Mouse (Mus musculus): ENCODE results near the gene Pex5l. TPM values are rescaled to one million over a fixed set of nuclear protein-coding genes. Genes with fewer than 3 reads are reported as not detected.

Gene Pex5l
- polyA plus RNA-seq, 1 experiment from 2014 or later: 0.47 TPM

DNA sequence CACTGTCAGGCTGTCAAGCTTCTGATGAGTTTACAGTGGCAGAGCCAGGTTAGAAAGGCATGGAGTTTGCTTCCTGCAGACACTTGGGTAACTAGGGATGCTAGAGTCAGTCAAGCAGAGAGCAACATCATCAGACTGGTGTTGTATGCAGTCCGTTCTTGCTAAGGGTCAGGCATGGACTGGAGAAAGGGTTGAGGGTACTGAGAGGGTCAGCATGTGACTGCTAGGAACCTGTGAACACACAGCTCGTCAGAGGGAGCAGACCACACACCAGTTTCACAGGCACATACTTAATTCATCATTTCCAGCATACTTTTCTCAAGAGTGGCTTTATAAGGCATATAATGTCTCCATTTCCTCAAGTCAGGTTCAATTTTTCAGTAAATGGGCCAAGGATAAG lies 53.6 kb downstream of the Pex5l start:
- 56% methylated on average over 2 of the region's 2 CpGs for WGBS
- Histone ChIP-seq H3K27me3 (no peaks in the 10 kb centered on the region), H3K36me3 (no peaks in the 10 kb centered on the region), H3K9me3 (no peaks in the 10 kb centered on the region), H3K4me2 (no peak overlapping the region), H3K4me3 (no peak overlapping the region), H3K9ac (no peak overlapping the region), H3K27ac (no peak overlapping the region), H3K4me1 (no peaks in the 10 kb centered on the region)
- no peak for ATAC-seq (ENCODE audit: insufficient number of reproducible peaks, low FRiP score, low TSS enrichment, low read depth)

DNA sequence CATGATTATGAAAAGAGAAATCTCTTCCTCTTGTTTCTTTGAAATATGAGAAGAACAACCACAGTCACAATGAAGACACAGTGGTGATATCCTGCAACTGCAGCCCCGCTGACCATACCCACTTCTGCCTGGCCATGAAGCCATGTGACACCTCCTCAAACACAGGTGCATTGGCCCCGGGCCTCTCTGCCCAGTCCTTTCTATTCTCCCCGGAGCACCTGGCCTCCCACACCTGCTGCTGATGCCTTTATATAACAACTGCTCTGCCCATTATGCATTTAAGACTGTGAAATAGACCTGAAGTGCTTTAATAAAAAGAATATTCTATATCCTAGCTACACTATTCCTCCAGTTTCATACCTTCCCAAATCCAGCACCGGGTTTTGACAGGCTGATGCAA lies 54.8 kb downstream of the Pex5l start:
- H3K9ac ChIP-seq: no peak overlapping the region
- H3K4me3 ChIP-seq: no peak overlapping the region
- H3K9me3 ChIP-seq: no peaks in the 10 kb centered on the region
- H3K27me3 ChIP-seq: no peaks in the 10 kb centered on the region
- no peak overlapping the region for H3K4me2 ChIP-seq
- H3K36me3 ChIP-seq: no peaks in the 10 kb centered on the region
- ATAC-seq (ENCODE audit: insufficient number of reproducible peaks, low FRiP score, low TSS enrichment, low read depth): no peak
- H3K4me1 ChIP-seq: no peaks in the 10 kb centered on the region
- H3K27ac ChIP-seq: no peak overlapping the region
- 68% methylated on average over 4 of the region's 4 CpGs for WGBS

DNA sequence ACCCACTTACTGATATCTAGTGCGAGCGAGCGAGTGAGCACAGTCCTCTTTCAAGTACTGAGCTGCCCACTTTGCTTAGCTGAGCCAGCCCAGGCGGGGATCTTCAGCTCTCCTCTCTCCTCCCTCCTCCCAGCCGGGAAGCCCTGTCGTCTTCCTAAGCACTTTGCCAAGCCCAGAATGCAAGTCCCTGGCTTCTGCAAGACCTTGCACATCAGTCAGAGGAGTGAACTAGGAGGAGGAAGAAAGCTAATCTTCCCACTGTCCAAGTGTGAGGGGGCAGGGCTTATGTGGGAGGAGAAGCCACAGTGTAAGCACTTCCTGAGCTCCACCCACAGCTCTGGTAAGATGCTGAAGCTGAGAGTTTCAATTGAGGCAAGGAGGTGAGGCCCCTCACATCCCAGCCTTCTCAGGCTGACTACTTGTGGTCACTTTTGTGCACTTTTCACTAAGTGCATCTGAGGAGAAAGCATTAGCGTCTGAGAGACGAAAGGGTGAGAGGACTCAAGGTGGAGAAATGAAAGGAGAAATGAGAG lies 60.2 kb downstream of the Pex5l start:
- Histone ChIP-seq H3K36me3 (no peaks in the 10 kb centered on the region), H3K4me1 (no peaks in the 10 kb centered on the region), H3K27ac (no peak overlapping the region), H3K9ac (no peak overlapping the region), H3K27me3 (no peaks in the 10 kb centered on the region), H3K4me3 (no peak overlapping the region), H3K9me3 (no peaks in the 10 kb centered on the region), H3K4me2 (no peak overlapping the region)
- no peak for ATAC-seq (ENCODE audit: insufficient number of reproducible peaks, low FRiP score, low TSS enrichment, low read depth)
- WGBS: 23% methylated on average over 8 of the region's 8 CpGs

DNA sequence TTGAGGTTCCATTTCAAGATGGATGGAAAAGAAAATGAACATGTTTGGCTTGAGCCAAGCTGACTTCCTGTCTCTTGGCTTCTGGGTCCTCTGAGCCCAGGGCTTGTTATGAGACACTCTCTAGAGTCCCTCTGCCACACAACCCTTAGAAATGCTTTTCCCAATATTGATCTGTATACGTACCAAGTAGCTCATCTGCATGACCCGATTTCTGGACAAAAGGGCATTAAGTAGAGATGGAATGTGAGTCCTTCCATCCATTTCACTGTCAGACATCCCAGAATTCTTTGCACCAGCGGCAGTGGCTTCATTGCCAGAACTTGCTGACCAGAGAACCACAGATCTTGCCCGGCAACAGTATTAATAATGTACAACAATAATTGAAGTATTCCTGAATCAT lies 61.3 kb downstream of the Pex5l start:
- ATAC-seq (ENCODE audit: insufficient number of reproducible peaks, low FRiP score, low TSS enrichment, low read depth): no peak
- Histone ChIP-seq H3K27me3 (no peaks in the 10 kb centered on the region), H3K9me3 (no peaks in the 10 kb centered on the region), H3K36me3 (no peaks in the 10 kb centered on the region), H3K4me3 (no peak overlapping the region), H3K4me1 (no peaks in the 10 kb centered on the region), H3K4me2 (no peak overlapping the region), H3K27ac (no peak overlapping the region), H3K9ac (no peak overlapping the region)
- 92% methylated on average over 4 of the region's 4 CpGs for WGBS

DNA sequence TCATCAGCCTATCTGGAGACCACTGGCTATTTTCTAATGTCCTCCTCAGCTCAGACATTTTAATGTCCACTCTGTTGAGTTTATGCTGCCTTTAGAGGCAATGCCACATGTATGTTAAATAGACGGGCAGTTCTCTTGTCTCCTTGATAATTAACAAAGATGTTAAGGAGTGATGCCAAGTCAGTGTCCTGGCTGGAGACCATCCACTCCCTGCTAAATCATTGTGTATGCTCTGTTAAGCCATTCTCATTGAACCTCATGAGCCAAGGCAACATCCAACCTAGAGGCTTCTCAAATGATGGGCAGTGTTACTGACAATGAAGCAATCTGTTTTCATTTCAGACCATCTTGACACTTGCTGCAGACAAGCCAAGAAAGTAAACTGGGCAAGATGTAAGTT lies 63.4 kb downstream of the Pex5l start:
- WGBS: 85% methylated on average over 1 of the region's 1 CpGs
- ATAC-seq (ENCODE audit: insufficient number of reproducible peaks, low FRiP score, low TSS enrichment, low read depth): no peak
- no peak overlapping the region for H3K9ac ChIP-seq

DNA sequence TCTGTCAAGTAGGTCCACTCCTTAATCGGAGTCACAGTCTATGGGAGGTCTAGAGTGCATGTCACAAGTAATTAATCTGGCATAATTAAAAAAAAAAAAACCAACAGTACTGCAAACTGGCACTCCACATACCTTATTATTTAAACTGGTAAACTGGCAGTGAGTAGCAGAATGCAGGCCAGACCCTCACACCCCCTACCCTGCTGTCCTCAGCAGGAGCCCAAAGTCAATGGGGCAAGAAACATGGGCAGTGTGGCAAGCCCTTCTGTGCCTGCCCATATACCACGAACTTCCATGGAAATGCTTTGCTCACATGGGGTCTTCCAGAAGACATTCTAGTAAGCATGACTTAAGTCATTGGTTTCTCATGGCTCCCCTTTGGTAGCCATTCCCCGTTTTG lies 63.9 kb downstream of the Pex5l start:
- no peak for ATAC-seq (ENCODE audit: insufficient number of reproducible peaks, low FRiP score, low TSS enrichment, low read depth)
- Histone ChIP-seq H3K27me3 (no peaks in the 10 kb centered on the region), H3K4me1 (no peaks in the 10 kb centered on the region), H3K9ac (no peak overlapping the region), H3K4me2 (no peak overlapping the region), H3K27ac (no peak overlapping the region), H3K4me3 (no peak overlapping the region), H3K9me3 (no peaks in the 10 kb centered on the region), H3K36me3 (no peaks in the 10 kb centered on the region)
- WGBS: 87% methylated on average over 3 of the region's 3 CpGs

More for the DNA sequence above, 63.4 kb downstream of the Pex5l start:
- Histone ChIP-seq H3K4me2 (no peak overlapping the region), H3K27me3 (no peaks in the 10 kb centered on the region), H3K9me3 (no peaks in the 10 kb centered on the region), H3K27ac (no peak overlapping the region), H3K4me1 (no peaks in the 10 kb centered on the region), H3K36me3 (no peaks in the 10 kb centered on the region), H3K4me3 (no peak overlapping the region)

DNA sequence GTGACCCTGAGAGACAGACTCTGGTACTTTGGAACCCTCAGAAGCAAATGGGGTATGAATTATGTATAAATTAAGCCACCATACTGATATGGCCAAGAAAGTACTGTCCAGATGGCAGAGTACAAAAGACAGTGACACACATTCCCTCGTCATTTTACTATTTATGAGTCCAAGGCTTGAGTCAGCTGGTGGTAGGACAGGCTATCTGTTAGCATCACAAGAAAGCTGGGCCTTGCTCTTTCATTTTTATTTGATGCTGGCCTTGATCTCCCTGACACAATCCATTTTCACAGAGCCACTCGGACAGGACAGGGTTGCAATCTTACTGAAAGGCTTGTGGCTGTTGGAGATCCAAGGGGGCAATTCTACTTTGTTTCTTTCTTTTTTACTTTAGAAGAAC lies 67.4 kb downstream of the Pex5l start:
- Histone ChIP-seq H3K4me1 (no peaks in the 10 kb centered on the region), H3K27ac (no peak overlapping the region), H3K9me3 (no peaks in the 10 kb centered on the region), H3K4me3 (no peak overlapping the region), H3K9ac (no peak overlapping the region), H3K27me3 (no peaks in the 10 kb centered on the region), H3K4me2 (no peak overlapping the region), H3K36me3 (no peaks in the 10 kb centered on the region)
- ATAC-seq (ENCODE audit: insufficient number of reproducible peaks, low FRiP score, low TSS enrichment, low read depth): no peak
- WGBS: 78% methylated on average over 2 of the region's 2 CpGs

DNA sequence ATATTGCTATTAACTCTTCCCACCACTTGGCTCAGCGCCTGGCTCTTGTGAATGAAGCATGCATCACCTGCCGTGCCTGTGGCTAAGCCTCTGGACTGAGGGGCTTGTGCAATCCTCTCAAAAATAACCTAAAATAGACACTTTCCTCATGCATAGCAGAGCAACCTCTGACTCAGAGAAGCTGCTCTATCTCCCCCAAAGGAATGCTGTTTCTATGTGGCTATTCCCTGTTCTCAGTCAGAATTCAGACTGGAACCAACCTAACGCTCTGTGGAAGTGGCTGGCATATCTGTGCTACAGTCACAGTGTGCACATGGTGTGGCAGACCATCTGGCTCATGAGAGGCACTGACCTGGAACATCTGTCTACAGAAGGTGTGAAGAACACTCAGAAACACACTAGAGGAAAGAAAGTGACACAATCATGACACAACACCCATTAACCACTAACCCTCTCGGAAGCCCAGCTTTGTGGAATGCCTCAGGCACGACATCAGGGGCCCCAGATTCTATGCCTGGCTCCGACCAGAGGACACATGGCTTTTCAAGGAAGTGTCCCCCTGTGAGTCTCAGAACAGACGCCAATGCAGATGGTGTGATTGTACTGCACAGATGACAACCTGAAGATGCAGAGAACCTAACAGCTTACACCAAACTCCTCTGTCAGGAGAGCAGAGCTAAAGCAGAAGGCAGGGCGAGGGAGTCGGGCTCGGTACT lies 68.6 kb downstream of the Pex5l start:
- 53% methylated on average over 10 of the region's 10 CpGs for WGBS
- no peak overlapping the region for H3K27ac ChIP-seq
- ATAC-seq (ENCODE audit: insufficient number of reproducible peaks, low FRiP score, low TSS enrichment, low read depth): no peak
- H3K9ac ChIP-seq: no peak overlapping the region
- no peak overlapping the region for H3K4me2 ChIP-seq
- no peak overlapping the region for H3K4me3 ChIP-seq
- no peaks in the 10 kb centered on the region for H3K9me3 ChIP-seq
- H3K36me3 ChIP-seq: no peaks in the 10 kb centered on the region
- H3K27me3 ChIP-seq: no peaks in the 10 kb centered on the region
- no peaks in the 10 kb centered on the region for H3K4me1 ChIP-seq

DNA sequence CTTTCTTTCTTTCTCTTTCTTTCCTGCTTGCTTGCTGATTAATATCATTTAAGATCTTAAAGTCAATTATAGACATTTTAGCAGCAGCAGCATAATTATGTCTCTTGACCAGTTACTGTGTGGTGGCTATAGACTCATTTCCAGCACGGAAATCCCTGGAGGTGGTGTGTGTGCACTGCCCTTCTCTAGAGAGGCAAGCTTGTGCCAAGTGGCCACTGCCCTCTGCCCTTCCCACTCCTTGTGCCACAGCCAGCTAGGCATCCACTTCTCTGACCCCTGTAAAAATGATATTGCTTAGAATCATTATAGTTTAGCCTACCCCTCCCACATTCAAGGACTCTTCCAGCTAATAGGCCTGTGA lies 69.2 kb downstream of the Pex5l start:
- Histone ChIP-seq H3K4me3 (no peak overlapping the region), H3K9ac (no peak overlapping the region), H3K9me3 (no peaks in the 10 kb centered on the region), H3K36me3 (no peaks in the 10 kb centered on the region), H3K4me2 (no peak overlapping the region), H3K27ac (no peak overlapping the region), H3K27me3 (no peaks in the 10 kb centered on the region), H3K4me1 (no peaks in the 10 kb centered on the region)
- 77% methylated on average over 1 of the region's 1 CpGs for WGBS
- ATAC-seq (ENCODE audit: insufficient number of reproducible peaks, low FRiP score, low TSS enrichment, low read depth): no peak

DNA sequence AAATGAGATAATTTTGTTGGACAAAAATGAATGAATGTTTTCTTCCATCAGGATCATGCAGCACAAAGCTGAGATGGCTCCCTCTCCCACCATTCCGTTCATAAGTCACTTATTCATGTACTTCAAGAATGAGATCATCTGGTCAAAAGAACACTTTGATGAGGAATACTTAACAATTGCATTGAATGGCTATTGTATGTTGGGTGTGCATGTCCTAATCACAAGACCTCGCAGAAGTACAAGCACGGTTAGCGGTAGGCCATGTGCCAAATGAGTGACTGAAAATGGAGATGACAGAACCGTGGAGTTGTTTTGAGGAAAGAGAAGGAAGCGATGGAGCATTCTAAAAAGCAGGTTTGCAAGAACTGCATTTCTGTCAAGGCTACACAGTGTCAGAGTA lies 72.3 kb downstream of the Pex5l start:
- H3K9me3 ChIP-seq: no peaks in the 10 kb centered on the region
- H3K27me3 ChIP-seq: no peaks in the 10 kb centered on the region
- no peaks in the 10 kb centered on the region for H3K36me3 ChIP-seq
- no peak for ATAC-seq (ENCODE audit: insufficient number of reproducible peaks, low FRiP score, low TSS enrichment, low read depth)
- H3K4me3 ChIP-seq: no peak overlapping the region
- no peak overlapping the region for H3K27ac ChIP-seq
- H3K4me1 ChIP-seq: no peaks in the 10 kb centered on the region
- no peak overlapping the region for H3K4me2 ChIP-seq
- 92% methylated on average over 6 of the region's 6 CpGs for WGBS
- H3K9ac ChIP-seq: no peak overlapping the region

DNA sequence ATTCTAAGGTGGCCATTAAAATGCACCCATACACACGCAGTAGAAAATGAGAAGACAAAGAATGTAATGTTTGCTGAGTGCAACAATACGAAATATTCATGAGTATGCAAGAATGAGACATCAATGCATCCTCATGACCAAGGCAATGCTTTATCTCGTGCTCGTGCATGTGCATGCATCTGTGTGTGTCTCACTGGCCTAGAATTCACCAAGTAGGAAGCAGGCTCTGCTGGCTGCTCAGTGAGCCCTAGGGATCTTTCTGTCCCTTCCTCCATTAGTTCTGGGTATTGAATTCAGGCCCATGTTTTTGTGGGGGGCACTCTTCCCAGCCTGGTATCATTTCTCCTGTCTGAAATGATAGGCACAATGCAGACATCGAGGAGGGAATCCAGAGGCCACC lies 74.9 kb downstream of the Pex5l start:
- H3K9me3 ChIP-seq: no peaks in the 10 kb centered on the region
- no peak overlapping the region for H3K4me2 ChIP-seq
- H3K9ac ChIP-seq: no peak overlapping the region
- H3K4me1 ChIP-seq: no peaks in the 10 kb centered on the region
- no peak overlapping the region for H3K27ac ChIP-seq
- H3K27me3 ChIP-seq: no peaks in the 10 kb centered on the region
- no peak overlapping the region for H3K4me3 ChIP-seq
- no peak for ATAC-seq (ENCODE audit: insufficient number of reproducible peaks, low FRiP score, low TSS enrichment, low read depth)
- 83% methylated on average over 5 of the region's 5 CpGs for WGBS
- H3K36me3 ChIP-seq: no peaks in the 10 kb centered on the region

DNA sequence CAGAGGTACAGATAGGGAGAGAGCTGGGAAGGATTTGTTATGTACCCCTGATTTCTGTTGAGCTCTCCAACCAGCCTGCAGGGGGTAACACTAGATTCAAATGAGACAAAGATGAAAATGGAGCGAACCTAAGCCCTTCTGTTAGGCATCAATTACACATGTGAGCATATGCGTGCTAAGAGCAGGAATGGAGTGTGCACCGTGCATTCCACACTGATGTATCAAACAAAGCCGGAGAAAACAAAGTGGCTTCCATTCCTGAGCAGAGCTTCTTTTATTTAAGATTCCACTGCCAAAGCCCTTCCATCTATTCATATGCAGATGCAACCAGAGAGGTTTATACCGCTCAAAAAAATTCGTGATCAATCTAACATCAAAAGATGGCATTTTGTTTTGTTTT lies 79.5 kb downstream of the Pex5l start:
- Histone ChIP-seq H3K27me3 (no peaks in the 10 kb centered on the region), H3K9ac (no peak overlapping the region), H3K4me1 (no peaks in the 10 kb centered on the region), H3K4me2 (no peak overlapping the region), H3K36me3 (no peaks in the 10 kb centered on the region), H3K4me3 (no peak overlapping the region), H3K9me3 (no peaks in the 10 kb centered on the region), H3K27ac (no peak overlapping the region)
- no peak for ATAC-seq (ENCODE audit: insufficient number of reproducible peaks, low FRiP score, low TSS enrichment, low read depth)
- WGBS: 57% methylated on average over 6 of the region's 6 CpGs

DNA sequence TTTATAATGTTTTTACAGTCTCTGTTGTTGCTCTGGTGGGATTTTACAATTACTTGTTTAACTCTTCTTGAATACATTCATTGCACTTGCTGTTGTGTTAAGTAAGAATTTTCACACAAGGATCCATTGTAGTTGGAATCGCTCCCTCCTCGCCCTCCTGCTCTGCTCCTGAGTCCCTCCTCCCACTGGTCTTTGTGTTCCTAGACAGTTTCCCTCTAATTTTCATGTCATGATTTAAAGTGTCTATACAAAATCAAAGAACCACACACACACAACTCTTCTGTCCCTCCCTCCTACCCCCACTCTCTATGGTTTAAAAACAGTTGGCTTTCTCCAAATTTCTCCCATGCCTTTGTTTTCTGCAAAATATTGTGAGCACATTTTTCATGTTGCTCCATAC lies 81.6 kb downstream of the Pex5l start:
- Histone ChIP-seq H3K4me2 (no peak overlapping the region), H3K9me3 (no peaks in the 10 kb centered on the region), H3K9ac (no peak overlapping the region), H3K27me3 (no peaks in the 10 kb centered on the region), H3K36me3 (no peaks in the 10 kb centered on the region), H3K4me1 (no peaks in the 10 kb centered on the region), H3K27ac (no peak overlapping the region), H3K4me3 (no peak overlapping the region)
- ATAC-seq (ENCODE audit: insufficient number of reproducible peaks, low FRiP score, low TSS enrichment, low read depth): no peak
- WGBS: 65% methylated on average over 2 of the region's 2 CpGs

Data from limb, embryonic 15.5 days (tissue).